In the genomic region with DNA sequence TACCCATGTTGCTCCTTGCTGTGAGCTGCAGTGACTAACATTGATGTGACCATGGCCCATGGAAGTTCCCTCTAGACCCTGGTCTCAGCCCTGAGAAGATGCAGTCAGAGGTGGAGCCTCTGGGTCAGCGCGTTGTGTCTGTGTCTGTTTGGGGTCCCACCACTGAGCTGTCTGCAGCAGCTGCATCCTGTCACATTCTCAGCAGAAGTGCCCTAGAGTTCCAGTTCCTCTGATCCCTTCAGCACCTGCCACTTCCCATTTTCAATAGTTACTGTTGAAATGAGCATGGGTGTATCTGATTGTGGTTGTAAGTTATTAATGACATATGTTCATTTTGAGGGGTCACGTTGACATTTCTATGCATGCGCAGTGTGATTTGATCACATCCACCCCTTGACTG, we compare ENCODE assay signal across 17 mouse cellular contexts. TPM values are rescaled to one million over a fixed set of nuclear protein-coding genes. Genes with fewer than 3 reads are reported as not detected.
DNase-seq lines count a peak whose midpoint lies in the region; ATAC-seq and TF ChIP-seq lines count a peak whose summit lies in the region.
"Had no signal": no experiment of that assay in that cellular context is flagged by ENCODE, and none has a peak within 500 bp of the region (broad histone marks: within the 10 kb centered on the region; RNA-seq: fewer than 3 reads in every experiment).

No protein-coding gene starts in this region.

- intact Hi-C loops in heart, postnatal 25 days (cut with DNase I): no loop called here

- H3K4me2 ChIP-seq in intestine, embryonic 16.5 days (ENCODE audit: low read depth, low read length): no peak overlapping the region
- H3K4me2 ChIP-seq: liver, embryonic 15.5 days; stomach, embryonic 15.5 days had no signal

- H3K27ac ChIP-seq in bone marrow macrophage, adult 2 months (ENCODE audit: insufficient read depth, low read depth, low read length): peak overlapping the region; percentile 85
- H3K27ac ChIP-seq in macrophage: peak overlapping the region; percentile 59
- no peak overlapping the region for H3K27ac ChIP-seq in intestine, embryonic 16.5 days (ENCODE audit: low read length)
- H3K27ac ChIP-seq: liver, embryonic 15.5 days; stomach, embryonic 15.5 days had no signal

- no peak for TF ChIP-seq CTCF in bone marrow macrophage, adult 2 months (IDR thresholded peaks at IDR 0.05; ENCODE audit: low read depth, low read length)

- WGBS in macrophage (ENCODE audit: missing documents): 0% methylated on average over 4 of the region's 4 CpGs
- WGBS in intestine, embryonic 16.5 days: 72% methylated on average over 4 of the region's 4 CpGs

- no peak overlapping the region for H3K4me3 ChIP-seq in bone marrow macrophage, adult 2 months (ENCODE audit: insufficient read depth, low read length)
- no peak overlapping the region for H3K4me3 ChIP-seq in macrophage (ENCODE audit: inconsistent target)
- no peak overlapping the region for H3K4me3 ChIP-seq in intestine, embryonic 16.5 days (ENCODE audit: low read length)
- H3K4me3 ChIP-seq: liver, embryonic 15.5 days; stomach, embryonic 15.5 days had no signal

- H3K4me1 ChIP-seq in bone marrow macrophage, adult 2 months (ENCODE audit: control insufficient read depth, insufficient read depth, low read length): peaks cover 33% of the 10 kb centered on the region
- no peaks in the 10 kb centered on the region for H3K4me1 ChIP-seq in intestine, embryonic 16.5 days (ENCODE audit: control insufficient read depth, insufficient read depth, low read length)
- H3K4me1 ChIP-seq: liver, embryonic 15.5 days; stomach, embryonic 15.5 days had no signal

- no peak for TF ChIP-seq POLR2A in bone marrow macrophage, adult 2 months (IDR thresholded peaks at IDR 0.05; ENCODE audit: borderline replicate concordance, low read depth, low read length)

- no peaks in the 10 kb centered on the region for H3K27me3 ChIP-seq in intestine, embryonic 16.5 days (replicated peaks; ENCODE audit: control insufficient read depth, insufficient read depth, low read length)
- H3K27me3 ChIP-seq: liver, embryonic 15.5 days; stomach, embryonic 15.5 days had no signal

- no peak for ATAC-seq in intestine, embryonic 16.5 days
- ATAC-seq: inflammation-experienced regulatory T-cells, adult 6 months had no signal

- peak; percentile 27 to 58 for DNase-seq in heart, adult 9 months (ENCODE audit: low spot score in 2 of 2)
- DNase-seq in heart, postnatal 25 days (ENCODE audit: low spot score): no peak
- DNase-seq in 416B (ENCODE audit: low read depth): peak; percentile 38
- DNase-seq in adipocyte (ENCODE audit: low spot score): no peak
- no peak for DNase-seq in embryo, embryonic 9.5 days (ENCODE audit: extremely low spot score)
- DNase-seq: adrenal gland, postnatal 14 days; cerebellum, adult 9-11 months; kidney, postnatal 36 days had no signal

- no peaks in the 10 kb centered on the region for H3K79me2 ChIP-seq in macrophage (ENCODE audit: inconsistent target)

- H3K9me3 ChIP-seq in intestine, embryonic 16.5 days (ENCODE audit: control insufficient read depth, low read length): no peaks in the 10 kb centered on the region
- H3K9me3 ChIP-seq: liver, embryonic 15.5 days; stomach, embryonic 15.5 days had no signal

- H3K36me3 ChIP-seq in macrophage (ENCODE audit: inconsistent target): no peaks in the 10 kb centered on the region
- H3K36me3 ChIP-seq in intestine, embryonic 16.5 days (ENCODE audit: control insufficient read depth, insufficient read depth, low read length): no peaks in the 10 kb centered on the region
- H3K36me3 ChIP-seq: liver, embryonic 15.5 days; stomach, embryonic 15.5 days had no signal

- H3K9ac ChIP-seq in intestine, embryonic 16.5 days (ENCODE audit: low read depth, low read length): no peak overlapping the region
- H3K9ac ChIP-seq: liver, embryonic 15.5 days; stomach, embryonic 15.5 days had no signal

RNA-seq across cellular contexts. Expression of gene Zfp658, which starts 8.9 kb away (rescaled TPM):
- 1 to 10 TPM in 1 of 2 experiments, under 1 TPM in 1; 0.70 to 1.1 TPM for total RNA-seq in heart, postnatal 25 days (2021)
- 6.6 and 7.5 TPM in 2 replicates for polyA plus RNA-seq in bone marrow macrophage, adult 2 months (2012; ENCODE audit: insufficient read depth, insufficient read length, missing spikeins)
- total RNA-seq in macrophage (2018; cell fraction: chromatin; rRNA removed): 10 to 100 TPM in 20 of 26 experiments, 1 to 10 TPM in 6; 6.9 to 63.9 (median 13.5) TPM
- 10 to 100 TPM in 1 of 26 experiments, 1 to 10 TPM in 25; 1.6 to 10.8 (median 2.7) TPM for total RNA-seq in macrophage (2018; cell fraction: cytosol; rRNA removed)
- total RNA-seq in macrophage (2018; cell fraction: nucleus; rRNA removed): 10 to 100 TPM in 17 of 26 experiments, 1 to 10 TPM in 9; 6.1 to 47.9 (median 12.2) TPM
- 1.5 to 2.7 TPM (median 2.5 TPM) in 3 replicates for polyA plus RNA-seq in macrophage (2018)
- 2.2 and 2.4 TPM in 2 replicates for polyA plus RNA-seq in intestine, embryonic 16.5 days (2015; fragmentation: Nextera tagmentation; extraction: Ambion mirVana)

RNA-seq across cellular contexts. Expression of gene Cd33, which starts 8.9 kb away (rescaled TPM):
- 1 to 10 TPM; 3.2 to 3.4 TPM for total RNA-seq in heart, postnatal 25 days (2021)
- 54.9 and 67.4 TPM in 2 replicates for polyA plus RNA-seq in bone marrow macrophage, adult 2 months (2012; ENCODE audit: insufficient read depth, insufficient read length, missing spikeins)
- total RNA-seq in macrophage (2018; cell fraction: chromatin; rRNA removed): 100 to 1,000 TPM in 7 of 26 experiments, 10 to 100 TPM in 19; 21.4 to 216 (median 57.0) TPM
- total RNA-seq in macrophage (2018; cell fraction: cytosol; rRNA removed): 10 to 100 TPM; 12.3 to 74.8 (median 27.1) TPM
- total RNA-seq in macrophage (2018; cell fraction: nucleus; rRNA removed): 100 to 1,000 TPM in 12 of 26 experiments, 10 to 100 TPM in 14; 40.3 to 327 (median 94.7) TPM
- 13.2 to 32.1 TPM (median 13.4 TPM) in 3 replicates for polyA plus RNA-seq in macrophage (2018)
- 2.3 TPM in 2 replicates for polyA plus RNA-seq in intestine, embryonic 16.5 days (2015; fragmentation: Nextera tagmentation; extraction: Ambion mirVana)

RNA-seq across cellular contexts. Expression of gene Zfp719, which starts 26.3 kb away (rescaled TPM):
- 1 to 10 TPM; 7.4 to 7.7 TPM for total RNA-seq in heart, postnatal 25 days (2021)
- polyA plus RNA-seq in bone marrow macrophage, adult 2 months (2012; ENCODE audit: insufficient read depth, insufficient read length, missing spikeins): 4.7 and 5.5 TPM in 2 replicates
- 10 to 100 TPM in 25 of 26 experiments, 1 to 10 TPM in 1; 8.7 to 64.0 (median 30.1) TPM for total RNA-seq in macrophage (2018; cell fraction: chromatin; rRNA removed)
- 10 to 100 TPM in 7 of 26 experiments, 1 to 10 TPM in 19; 2.5 to 14.1 (median 6.6) TPM for total RNA-seq in macrophage (2018; cell fraction: cytosol; rRNA removed)
- total RNA-seq in macrophage (2018; cell fraction: nucleus; rRNA removed): 10 to 100 TPM in 25 of 26 experiments, 1 to 10 TPM in 1; 9.4 to 41.9 (median 19.7) TPM
- polyA plus RNA-seq in macrophage (2018): 1.9 to 2.7 TPM (median 2.5 TPM) in 3 replicates
- 7.5 and 8.3 TPM in 2 replicates for polyA plus RNA-seq in intestine, embryonic 16.5 days (2015; fragmentation: Nextera tagmentation; extraction: Ambion mirVana)

RNA-seq across cellular contexts. Expression of gene 4931406B18Rik, which starts 47.4 kb away (rescaled TPM):
- total RNA-seq in heart, postnatal 25 days (2021): not detected
- not detected in 2 replicates for polyA plus RNA-seq in bone marrow macrophage, adult 2 months (2012; ENCODE audit: insufficient read depth, insufficient read length, missing spikeins)
- 1 to 10 TPM in 1 of 26 experiments, under 1 TPM in 1, not detected in 24; 0.31 to 1.2 TPM for total RNA-seq in macrophage (2018; cell fraction: chromatin; rRNA removed)
- not detected for total RNA-seq in macrophage (2018; cell fraction: cytosol; rRNA removed)
- total RNA-seq in macrophage (2018; cell fraction: nucleus; rRNA removed): not detected
- not detected in 3 replicates for polyA plus RNA-seq in macrophage (2018)
- polyA plus RNA-seq in intestine, embryonic 16.5 days (2015; fragmentation: Nextera tagmentation; extraction: Ambion mirVana): not detected in 2 replicates
- total RNA-seq: adrenal gland, postnatal 14 days; left cerebral cortex, postnatal 25 days; megakaryocyte-erythroid progenitor cell, adult 5-6 weeks had no signal
- polyA plus RNA-seq: heart, embryonic 16.5 days; inflammation-experienced regulatory T-cells, adult 6 months; liver, embryonic 15.5 days; stomach, embryonic 15.5 days had no signal

RNA-seq across cellular contexts. Expression of gene Zfp819, which starts 53.8 kb away (rescaled TPM):
- not detected for total RNA-seq in heart, postnatal 25 days (2021)
- polyA plus RNA-seq in bone marrow macrophage, adult 2 months (2012; ENCODE audit: insufficient read depth, insufficient read length, missing spikeins): not detected in 2 replicates
- total RNA-seq in macrophage (2018; cell fraction: chromatin; rRNA removed): 1 to 10 TPM in 2 of 26 experiments, under 1 TPM in 6, not detected in 18; 0.29 to 1.4 (median 0.74) TPM
- under 1 TPM in 10 of 26 experiments, not detected in 16; 0.04 to 0.58 (median 0.12) TPM for total RNA-seq in macrophage (2018; cell fraction: cytosol; rRNA removed)
- total RNA-seq in macrophage (2018; cell fraction: nucleus; rRNA removed): 1 to 10 TPM in 2 of 26 experiments, under 1 TPM in 7, not detected in 17; 0.22 to 1.2 (median 0.36) TPM
- polyA plus RNA-seq in macrophage (2018): not detected in 3 replicates
- not detected in 2 replicates for polyA plus RNA-seq in intestine, embryonic 16.5 days (2015; fragmentation: Nextera tagmentation; extraction: Ambion mirVana)
- total RNA-seq: adrenal gland, postnatal 14 days; megakaryocyte-erythroid progenitor cell, adult 5-6 weeks had no signal
- polyA plus RNA-seq: heart, embryonic 16.5 days; inflammation-experienced regulatory T-cells, adult 6 months; liver, embryonic 15.5 days; stomach, embryonic 15.5 days had no signal

Comparison
In these comparisons a context has a peak if more than half of its experiments do, and no peak if none do; other contexts are left out.
1. DNase-seq: peak in heart, adult 9 months (2 of 2) and 416B (single experiment); none in heart, postnatal 25 days (single experiment), adipocyte (single experiment) and embryo, embryonic 9.5 days (single experiment).